Mouse (Mus musculus): ENCODE data around the gene Six2. TPM values are rescaled to one million over a fixed set of nuclear protein-coding genes. Genes with fewer than 3 reads are reported as not detected.

Six2 gene
- under 1 TPM; 0.80 to 0.87 TPM for total RNA-seq (2021)

- DNase-seq (ENCODE audit: low spot score in 2 of 2), result no peak
- intact Hi-C loops (cut with DNase I), result loop anchor here (5.0 kb wide), 1 partner anchor 81 kb away; no protein-coding TSS in a partner anchor
These were observed at the start of gene Six2 for GRCm38 (mm10) chr17:85688236-85688910. Gene Six2, minus strand, starts transcription at chr17:85688274.

DNA sequence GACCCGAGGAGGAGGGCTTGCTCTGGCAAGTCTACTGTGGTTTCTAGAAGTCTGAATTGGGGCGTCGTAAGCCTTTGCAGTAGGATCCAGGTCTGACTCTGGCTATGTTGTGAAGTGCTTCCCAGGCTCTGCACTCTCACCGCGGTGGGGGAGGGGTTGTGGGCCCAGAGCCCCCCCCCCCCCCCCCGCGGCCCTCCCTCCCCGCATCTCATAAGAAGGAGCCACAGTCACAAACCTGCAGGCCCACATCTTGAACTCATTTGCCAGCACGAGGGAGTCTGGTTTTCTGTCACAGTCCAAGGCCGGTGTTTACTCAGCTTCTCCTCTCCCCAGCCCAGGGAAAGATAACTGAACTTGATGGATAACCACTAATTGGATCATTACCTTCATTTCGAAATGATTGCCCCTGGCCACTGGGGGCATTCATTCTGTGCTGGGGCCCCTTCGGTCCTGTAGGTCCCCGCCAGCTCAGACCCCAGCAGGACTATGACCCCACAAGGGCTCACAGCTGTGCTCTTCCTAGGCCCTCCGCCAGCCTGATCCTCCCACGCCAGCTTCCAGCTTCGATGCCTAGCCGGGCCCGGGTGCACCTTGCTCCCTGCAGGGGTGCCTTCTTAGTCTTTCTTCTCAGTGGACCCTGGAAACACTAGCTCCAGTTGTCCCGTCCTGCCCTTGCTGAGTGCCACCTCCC, 49.2 kb upstream of the Six2 start:
- intact Hi-C loops (cut with DNase I), result no loop called here
- DNase-seq (ENCODE audit: low spot score in 2 of 2), result no peak

- intact Hi-C loops (cut with DNase I), result no loop called here
- no peak for DNase-seq (ENCODE audit: low spot score in 2 of 2)
These were observed 43.3 kb upstream of the Six2 start for GRCm38 (mm10) chr17:85731329-85731728.

- no peak for DNase-seq (ENCODE audit: low spot score in 2 of 2)
- intact Hi-C loops (cut with DNase I), result no loop called here
These were observed 42.3 kb upstream of the Six2 start for GRCm38 (mm10) chr17:85730231-85731015.

- intact Hi-C loops (cut with DNase I), result no loop called here
- DNase-seq (ENCODE audit: low spot score in 2 of 2), result no peak
These were observed 40.1 kb upstream of the Six2 start for GRCm38 (mm10) chr17:85728071-85728718.

GRCm38 (mm10) chr17:85725988-85726387, 37.9 kb upstream of the Six2 start:
- DNase-seq (ENCODE audit: low spot score in 2 of 2), result no peak
- intact Hi-C loops (cut with DNase I), result no loop called here

- intact Hi-C loops (cut with DNase I), result no loop called here
- no peak for DNase-seq (ENCODE audit: low spot score in 2 of 2)
These were observed 35.1 kb upstream of the Six2 start for GRCm38 (mm10) chr17:85723166-85723565.

DNA sequence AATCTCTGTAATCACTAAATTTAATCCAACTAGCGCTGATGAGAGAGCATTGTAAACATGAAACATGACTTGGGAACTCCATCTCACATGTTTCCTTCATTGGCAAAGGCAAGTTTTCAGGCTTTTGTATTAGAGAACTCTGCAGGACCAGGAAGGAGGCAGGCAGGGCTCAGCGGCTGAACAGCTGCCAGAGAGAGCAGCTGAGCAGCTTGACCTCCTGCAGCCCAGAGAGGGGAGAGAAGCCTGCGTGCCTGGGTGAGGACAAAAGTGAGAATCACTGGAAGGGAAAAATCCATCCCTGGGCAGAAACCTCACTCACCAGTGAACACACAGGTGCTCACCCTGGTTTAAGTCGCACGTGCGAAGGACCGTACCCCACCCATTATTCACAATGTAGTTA, 29.2 kb upstream of the Six2 start:
- DNase-seq (ENCODE audit: low spot score in 2 of 2), result no peak
- intact Hi-C loops (cut with DNase I), result no loop called here

GRCm38 (mm10) chr17:85715784-85716183, 27.7 kb upstream of the Six2 start:
- no peak for DNase-seq (ENCODE audit: low spot score in 2 of 2)
- intact Hi-C loops (cut with DNase I), result no loop called here

DNA sequence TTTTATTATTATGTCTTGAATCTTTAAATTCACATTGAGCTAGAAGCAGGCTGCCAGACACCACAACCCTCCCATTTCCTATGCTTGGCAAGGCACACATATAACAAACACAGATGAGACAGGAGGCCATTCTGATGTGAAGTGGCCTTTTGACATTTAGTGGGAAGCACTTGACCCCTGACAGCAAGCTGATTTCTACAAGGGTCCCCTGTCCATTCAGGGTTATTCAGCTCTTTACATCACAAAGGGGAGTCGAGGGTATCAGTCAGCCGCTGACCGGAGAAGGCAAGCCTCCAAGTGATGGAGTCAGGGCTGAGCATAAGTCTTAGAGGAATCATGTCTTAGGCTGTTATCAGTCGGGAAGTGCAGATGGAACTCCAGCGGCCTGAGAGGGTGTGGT, 26.3 kb upstream of the Six2 start:
- intact Hi-C loops (cut with DNase I), result no loop called here
- no peak for DNase-seq (ENCODE audit: low spot score in 2 of 2)

DNA sequence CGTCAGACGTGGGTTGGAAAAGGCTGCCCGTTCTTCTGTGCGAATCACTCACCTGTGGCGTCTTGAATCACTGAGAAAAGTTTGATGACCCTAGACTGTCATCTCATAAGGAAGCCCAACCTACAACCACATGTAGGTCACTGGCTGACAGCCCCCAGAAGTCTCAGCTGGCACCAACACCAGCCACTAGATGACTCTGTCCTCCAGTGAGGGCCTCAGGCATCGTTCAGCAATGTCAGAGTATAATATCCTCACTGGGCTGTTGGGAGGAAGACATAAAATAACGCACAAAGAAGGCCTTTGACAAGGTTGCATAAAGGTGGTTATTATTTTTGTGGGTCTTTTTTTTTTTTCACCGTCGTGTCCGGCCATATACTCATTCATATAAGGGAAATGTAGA, 24.8 kb upstream of the Six2 start:
- DNase-seq (ENCODE audit: low spot score in 2 of 2), result no peak
- intact Hi-C loops (cut with DNase I), result no loop called here

- intact Hi-C loops (cut with DNase I), result no loop called here
- DNase-seq (ENCODE audit: low spot score in 2 of 2), result no peak
These were observed 16.5 kb upstream of the Six2 start for GRCm38 (mm10) chr17:85704369-85705260.

DNA sequence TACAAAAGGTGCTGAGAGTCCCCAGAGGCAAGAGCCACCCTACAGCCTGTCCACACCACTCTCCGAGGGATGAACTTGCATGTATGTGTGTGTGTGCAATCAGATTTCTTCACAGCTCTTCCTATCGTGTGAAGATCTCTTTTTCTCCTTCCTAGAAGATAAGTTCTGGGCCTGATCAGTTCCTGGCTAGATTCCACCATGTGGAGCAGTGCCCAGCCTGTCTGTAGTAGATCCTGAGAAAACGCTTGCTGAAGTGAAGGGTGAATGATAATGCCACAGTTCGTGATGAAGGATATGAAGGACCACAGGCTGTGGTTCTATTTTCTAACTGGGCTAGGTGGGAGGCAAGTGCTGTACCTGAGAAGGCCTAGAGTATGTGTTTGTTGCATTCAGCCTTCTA, 12.0 kb upstream of the Six2 start:
- intact Hi-C loops (cut with DNase I), result no loop called here
- DNase-seq (ENCODE audit: low spot score in 2 of 2), result no peak

GRCm38 (mm10) chr17:85698643-85699042, 10.6 kb upstream of the Six2 start:
- DNase-seq (ENCODE audit: low spot score in 2 of 2), result no peak
- intact Hi-C loops (cut with DNase I), result no loop called here

GRCm38 (mm10) chr17:85697976-85698375, 9.9 kb upstream of the Six2 start:
- no peak for DNase-seq (ENCODE audit: low spot score in 2 of 2)
- intact Hi-C loops (cut with DNase I), result no loop called here

DNA sequence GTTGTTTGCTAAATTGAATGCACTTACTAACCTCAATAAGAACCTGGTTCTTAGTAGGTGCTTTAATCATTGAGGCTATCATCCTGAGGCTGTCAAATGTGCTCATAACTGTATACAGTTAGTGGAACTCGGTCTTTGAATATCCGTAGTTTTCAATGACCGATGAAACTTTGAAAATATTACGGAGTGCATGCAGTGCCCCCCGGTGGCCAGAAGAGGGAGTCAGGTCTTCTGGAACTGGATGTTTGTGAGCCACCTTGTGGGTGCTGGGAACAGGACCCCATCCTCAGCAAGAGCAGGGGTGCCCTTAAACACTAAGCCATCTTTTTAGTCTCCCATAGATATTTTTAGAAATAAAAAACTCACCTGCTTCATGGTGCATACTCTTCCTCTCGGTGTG, 6.4 kb upstream of the Six2 start:
- DNase-seq (ENCODE audit: low spot score in 2 of 2), result no peak
- intact Hi-C loops (cut with DNase I), result no loop called here

DNA sequence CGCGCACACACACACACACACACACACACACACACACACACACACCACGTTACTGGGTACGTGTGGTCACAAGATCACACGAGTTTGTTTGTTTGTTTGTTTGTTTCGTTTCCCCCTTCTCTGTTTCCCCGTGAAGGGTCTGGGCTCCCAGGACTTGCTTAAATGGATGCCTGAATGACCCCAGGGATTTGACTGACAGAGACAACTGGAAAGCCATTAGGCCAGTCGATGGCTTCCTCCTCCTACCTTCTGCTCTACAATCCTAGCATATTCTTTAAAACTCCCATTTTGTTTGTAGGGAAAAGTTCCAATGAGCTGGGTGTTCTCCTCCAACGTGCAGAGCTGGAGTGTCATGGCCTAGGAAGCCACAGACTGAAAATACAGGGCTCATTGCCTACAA, 5.0 kb upstream of the Six2 start:
- DNase-seq (ENCODE audit: low spot score in 2 of 2), result no peak
- intact Hi-C loops (cut with DNase I), result loop anchor here (2.0 kb wide), 1 partner anchor 106 kb away; no protein-coding TSS in a partner anchor

- intact Hi-C loops (cut with DNase I), result loop anchor here (2.0 kb wide), 1 partner anchor 106 kb away; no protein-coding TSS in a partner anchor
- DNase-seq (ENCODE audit: low spot score in 2 of 2), result no peak
These were observed 4.5 kb upstream of the Six2 start for GRCm38 (mm10) chr17:85692594-85692993.

All from left cerebral cortex, postnatal 25 days (tissue).